Mouse (Mus musculus): ENCODE measurements around the gene Clcn6.

DNA sequence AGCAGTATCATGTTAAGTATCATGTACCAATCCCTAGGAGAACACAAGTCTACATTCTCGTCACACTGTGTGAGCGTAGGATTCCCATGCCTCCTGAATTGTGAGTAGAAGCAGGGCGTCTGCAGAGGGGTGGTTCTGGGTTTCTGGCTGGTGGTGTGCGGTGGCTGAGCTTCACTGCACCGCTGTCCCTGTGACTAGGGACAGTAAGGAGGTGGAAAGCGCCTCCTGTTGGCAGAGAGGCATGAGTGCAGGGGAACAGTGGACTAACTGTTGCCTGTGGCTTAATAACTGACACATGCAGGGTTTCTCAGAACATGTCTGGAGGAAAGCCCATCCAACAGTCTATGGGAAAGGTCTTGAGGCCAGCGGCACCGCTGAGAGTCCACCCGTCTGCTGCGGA is 23.2 kb downstream of the Clcn6 start:
- TF ChIP-seq ZC3H11A (IDR thresholded peaks at IDR 0.05; ENCODE audit: borderline replicate concordance, low read depth, low read length) (no peak), MAFK (IDR thresholded peaks at IDR 0.05; ENCODE audit: insufficient read depth, low read depth, low read length) (no peak)
